In the genomic region with DNA sequence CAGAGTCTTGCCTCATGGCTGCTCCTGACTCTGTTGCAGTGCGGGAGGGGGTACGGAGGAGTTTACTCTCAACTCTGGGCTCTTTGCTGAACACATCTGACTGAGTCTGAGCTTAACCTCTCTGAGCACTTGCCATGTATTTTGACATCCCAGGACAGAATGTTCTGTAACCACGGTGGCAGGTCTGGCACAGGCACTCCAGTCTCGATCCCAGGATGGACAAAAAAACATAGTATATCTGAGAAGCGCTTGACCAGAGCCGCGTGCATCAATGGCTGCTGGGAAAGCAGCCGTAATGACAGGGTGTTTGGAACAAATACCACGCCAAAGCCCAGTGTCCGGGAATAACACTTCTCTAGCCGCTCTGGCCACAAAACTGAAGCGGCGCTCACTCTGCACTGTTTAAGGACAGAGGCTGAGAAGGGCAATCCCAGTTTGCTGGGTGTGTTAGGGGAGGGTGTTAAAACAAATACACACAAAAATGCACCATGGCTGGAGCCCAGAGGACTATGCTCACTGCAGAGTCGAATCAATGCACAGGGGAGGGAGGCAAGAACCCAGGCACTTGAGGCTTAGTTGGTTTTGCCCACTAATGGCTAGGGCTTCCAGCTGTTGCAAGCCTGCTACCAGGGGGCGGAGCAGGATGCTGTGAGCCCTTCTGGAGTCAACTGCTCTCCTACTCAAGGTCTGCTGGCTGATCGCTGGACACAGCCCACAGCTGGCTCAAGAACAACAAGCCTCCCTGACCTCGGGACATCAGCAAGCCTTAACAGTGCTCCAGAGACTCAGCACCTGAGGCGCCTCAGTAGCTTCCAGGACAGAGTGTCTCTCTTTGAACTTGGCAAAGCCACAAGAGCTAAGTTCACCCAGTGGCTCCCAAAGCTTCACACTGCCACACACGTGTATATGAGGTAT, we compare ENCODE assay signal across 9 mouse cellular contexts. TPM values are rescaled to one million over a fixed set of nuclear protein-coding genes. Genes with fewer than 3 reads are reported as not detected.
DNase-seq lines count a peak whose midpoint lies in the region; ATAC-seq and TF ChIP-seq lines count a peak whose summit lies in the region.
"Had no signal": no experiment of that assay in that cellular context is flagged by ENCODE, and none has a peak within 500 bp of the region (broad histone marks: within the 10 kb centered on the region; RNA-seq: fewer than 3 reads in every experiment).

No protein-coding gene starts in this region.

- H3K4me3 ChIP-seq in embryonic facial prominence, embryonic 14.5 days (ENCODE audit: low read depth, low read length) = no peak overlapping the region
- H3K4me3 ChIP-seq in heart, postnatal 0 days (ENCODE audit: low read depth, low read length) = no peak overlapping the region
- H3K4me3 ChIP-seq in limb, embryonic 13.5 days = no peak overlapping the region

- H3K27ac ChIP-seq in embryonic facial prominence, embryonic 14.5 days (replicated peaks; ENCODE audit: low read depth, low read length) = no peak overlapping the region
- H3K27ac ChIP-seq in heart, postnatal 0 days (ENCODE audit: low read depth) = peak overlapping the region; percentile 88
- no peak overlapping the region for H3K27ac ChIP-seq in limb, embryonic 13.5 days

- peaks cover 9% of the 10 kb centered on the region for H3K9me3 ChIP-seq in embryonic facial prominence, embryonic 14.5 days (ENCODE audit: control insufficient read depth, low read length)
- no peaks in the 10 kb centered on the region for H3K9me3 ChIP-seq in heart, postnatal 0 days (replicated peaks; ENCODE audit: control insufficient read depth, low read length)
- H3K9me3 ChIP-seq in limb, embryonic 13.5 days = peaks cover 7% of the 10 kb centered on the region

- 0 out of 2 replicates have a peak, but pooled peaks cover 6% of the 10 kb centered on the region for H3K4me1 ChIP-seq in embryonic facial prominence, embryonic 14.5 days (ENCODE audit: control insufficient read depth, insufficient read depth, low read length)
- peaks cover 17% of the 10 kb centered on the region for H3K4me1 ChIP-seq in heart, postnatal 0 days (ENCODE audit: control insufficient read depth, insufficient read depth)
- peaks cover 23% of the 10 kb centered on the region for H3K4me1 ChIP-seq in limb, embryonic 13.5 days

- no peaks in the 10 kb centered on the region for H3K36me3 ChIP-seq in embryonic facial prominence, embryonic 14.5 days (ENCODE audit: control insufficient read depth, insufficient read depth, low read length)
- H3K36me3 ChIP-seq in heart, postnatal 0 days (replicated peaks; ENCODE audit: control insufficient read depth, insufficient read depth, low read length) = no peaks in the 10 kb centered on the region
- H3K36me3 ChIP-seq in limb, embryonic 13.5 days = no peaks in the 10 kb centered on the region

- WGBS in embryonic facial prominence, embryonic 14.5 days = 61% methylated on average over 18 of the region's 19 CpGs
- 30% methylated on average over 19 of the region's 19 CpGs for WGBS in heart, postnatal 0 days
- 51% methylated on average over 19 of the region's 19 CpGs for WGBS in limb, embryonic 13.5 days

- ATAC-seq in embryonic facial prominence, embryonic 14.5 days (ENCODE audit: low read depth) = peak; percentile 54; the same call in 1 of the 2 replicates
- peak; percentile 66 for ATAC-seq in heart, postnatal 0 days (ENCODE audit: insufficient read depth, low read depth)
- no peak for ATAC-seq in limb, embryonic 13.5 days (ENCODE audit: low FRiP score, low read depth)
- no peak for ATAC-seq in cerebellum, adult (ENCODE audit: insufficient number of reproducible peaks, low FRiP score, low TSS enrichment)

- no peak for TF ChIP-seq CTCF in heart, postnatal 0 days (IDR thresholded peaks at IDR 0.05; ENCODE audit: low read depth)

- H3K9ac ChIP-seq in embryonic facial prominence, embryonic 14.5 days (ENCODE audit: low read depth, low read length) = no peak overlapping the region
- H3K9ac ChIP-seq in heart, postnatal 0 days (replicated peaks; ENCODE audit: low read depth, low read length) = 0 out of 2 replicates have a peak overlapping the region, but pooled peaks have one; percentile 10
- no peak overlapping the region for H3K9ac ChIP-seq in limb, embryonic 13.5 days

- no peak overlapping the region for H3K4me2 ChIP-seq in embryonic facial prominence, embryonic 14.5 days (ENCODE audit: low read depth, low read length)
- H3K4me2 ChIP-seq in heart, postnatal 0 days (ENCODE audit: low read depth, low read length) = peak overlapping the region; percentile 3
- peak overlapping the region; percentile 7; the same call in 1 of the 2 replicates for H3K4me2 ChIP-seq in limb, embryonic 13.5 days (replicated peaks)

- peak; percentile 72 for DNase-seq in adipocyte (ENCODE audit: low spot score)
- peak; percentile 27 for DNase-seq in embryonic facial prominence, embryonic 14.5 days (ENCODE audit: low spot score)
- peak; percentile 57 for DNase-seq in heart, postnatal 0 days (ENCODE audit: low spot score)
- DNase-seq in frontal cortex, postnatal 10 days (ENCODE audit: low spot score in 2 of 2) = no peak
- DNase-seq in layer of hippocampus, adult 9-10 months (ENCODE audit: low spot score) = no peak
- DNase-seq: layer of hippocampus, adult 9-11 months; thymus, postnatal 25 days had no signal

- no peaks in the 10 kb centered on the region for H3K27me3 ChIP-seq in embryonic facial prominence, embryonic 14.5 days (replicated peaks; ENCODE audit: control insufficient read depth, insufficient read depth, low read length)
- H3K27me3 ChIP-seq in heart, postnatal 0 days (ENCODE audit: control insufficient read depth, insufficient read depth, low read length) = no peaks in the 10 kb centered on the region
- H3K27me3 ChIP-seq in limb, embryonic 13.5 days = no peaks in the 10 kb centered on the region

- TF ChIP-seq EP300 in heart, postnatal 0 days (IDR thresholded peaks at IDR 0.05; ENCODE audit: low read depth) = peak; percentile 59; the same call in 1 of the 2 replicates

RNA-seq across cellular contexts. Expression of gene Adarb1, which starts 23.0 kb away (rescaled TPM):
- 4.2 and 5.4 TPM in 2 replicates for polyA plus RNA-seq in embryonic facial prominence, embryonic 14.5 days (2014; fragmentation: Nextera tagmentation; extraction: Ambion mirVana)
- 23.7 and 26.9 TPM in 2 replicates for total RNA-seq in heart, postnatal 0 days (2014; rRNA removed; ENCODE audit: low replicate concordance)
- polyA plus RNA-seq in heart, postnatal 0 days (2015; fragmentation: Nextera tagmentation; extraction: Ambion mirVana) = 7.8 and 8.5 TPM in 2 replicates
- polyA plus RNA-seq in limb, embryonic 13.5 days (2015; fragmentation: Nextera tagmentation; extraction: Ambion mirVana) = 5.6 and 5.7 TPM in 2 replicates

Comparison
In these comparisons a context has a peak if more than half of its experiments do, and no peak if none do; other contexts are left out.
1. DNase-seq: peak in adipocyte (single experiment), embryonic facial prominence, embryonic 14.5 days (single experiment) and heart, postnatal 0 days (single experiment); none in frontal cortex, postnatal 10 days (0 of 2) and layer of hippocampus, adult 9-10 months (single experiment).
2. ATAC-seq: peak in embryonic facial prominence, embryonic 14.5 days (single experiment) and heart, postnatal 0 days (single experiment); none in limb, embryonic 13.5 days (single experiment) and cerebellum, adult (single experiment).